Mouse (Mus musculus): Measurements from ENCODE around the gene Tmem178b. TPM values are rescaled to one million over a fixed set of nuclear protein-coding genes. Genes with fewer than 3 reads are reported as not detected.

The Tmem178b gene
- total and polyA plus RNA-seq, 3 experiments: 0.16 TPM; not detected in 2

DNA sequence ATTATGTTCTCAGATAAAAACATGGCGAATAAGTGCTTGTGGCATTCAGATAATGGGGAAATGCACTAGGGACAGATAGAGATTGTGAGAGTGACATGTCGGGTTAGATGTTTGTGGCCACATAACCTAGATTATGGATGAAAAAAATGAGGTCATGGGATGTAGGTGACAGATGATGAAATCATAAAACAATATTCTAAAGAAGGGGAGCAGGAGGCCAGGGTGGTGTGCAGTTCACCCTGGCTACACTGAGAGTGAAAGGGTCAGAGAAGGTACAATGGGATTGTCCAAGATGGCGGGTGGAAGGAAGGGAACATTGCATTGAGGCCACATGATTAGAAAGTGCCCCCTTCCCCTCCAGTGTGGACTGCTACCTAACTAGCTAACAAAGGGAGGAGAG is 160.9 kb downstream of the Tmem178b start:
- DNase-seq (ENCODE audit: low spot score): no peak
- no peak overlapping the region for H3K4me3 ChIP-seq (ENCODE audit: low read depth, low read length)
- H3K36me3 ChIP-seq (replicated peaks): no peaks in the 10 kb centered on the region
- no peaks in the 10 kb centered on the region for H3K4me1 ChIP-seq (ENCODE audit: insufficient read depth, low read depth, low read length)
- H3K27me3 ChIP-seq (ENCODE audit: insufficient read depth, low read length): 0 out of 2 replicates have a peak, but pooled peaks cover 2% of the 10 kb centered on the region
- ATAC-seq (ENCODE audit: extremely low read depth, insufficient number of reproducible peaks, low FRiP score, poor library complexity, severe bottlenecking): no peak
- no peak for TF ChIP-seq GATA2 (IDR thresholded peaks at IDR 0.05; ENCODE audit: borderline replicate concordance, low read depth, low read length)
- TF ChIP-seq TAL1 (conservative IDR thresholded peaks at IDR 0.05; ENCODE audit: low read depth, low read length): no peak
- no peak for TF ChIP-seq CTCF (IDR thresholded peaks at IDR 0.05; ENCODE audit: low read depth, low read length)
- no peak for TF ChIP-seq GATA1 (IDR thresholded peaks at IDR 0.05; ENCODE audit: borderline replicate concordance, low read length)
- no peak for TF ChIP-seq POLR2AphosphoS5 (IDR thresholded peaks at IDR 0.05; ENCODE audit: insufficient replicate concordance, low read depth, low read length)
- no peaks in the 10 kb centered on the region for H3K9me3 ChIP-seq (replicated peaks)

DNA sequence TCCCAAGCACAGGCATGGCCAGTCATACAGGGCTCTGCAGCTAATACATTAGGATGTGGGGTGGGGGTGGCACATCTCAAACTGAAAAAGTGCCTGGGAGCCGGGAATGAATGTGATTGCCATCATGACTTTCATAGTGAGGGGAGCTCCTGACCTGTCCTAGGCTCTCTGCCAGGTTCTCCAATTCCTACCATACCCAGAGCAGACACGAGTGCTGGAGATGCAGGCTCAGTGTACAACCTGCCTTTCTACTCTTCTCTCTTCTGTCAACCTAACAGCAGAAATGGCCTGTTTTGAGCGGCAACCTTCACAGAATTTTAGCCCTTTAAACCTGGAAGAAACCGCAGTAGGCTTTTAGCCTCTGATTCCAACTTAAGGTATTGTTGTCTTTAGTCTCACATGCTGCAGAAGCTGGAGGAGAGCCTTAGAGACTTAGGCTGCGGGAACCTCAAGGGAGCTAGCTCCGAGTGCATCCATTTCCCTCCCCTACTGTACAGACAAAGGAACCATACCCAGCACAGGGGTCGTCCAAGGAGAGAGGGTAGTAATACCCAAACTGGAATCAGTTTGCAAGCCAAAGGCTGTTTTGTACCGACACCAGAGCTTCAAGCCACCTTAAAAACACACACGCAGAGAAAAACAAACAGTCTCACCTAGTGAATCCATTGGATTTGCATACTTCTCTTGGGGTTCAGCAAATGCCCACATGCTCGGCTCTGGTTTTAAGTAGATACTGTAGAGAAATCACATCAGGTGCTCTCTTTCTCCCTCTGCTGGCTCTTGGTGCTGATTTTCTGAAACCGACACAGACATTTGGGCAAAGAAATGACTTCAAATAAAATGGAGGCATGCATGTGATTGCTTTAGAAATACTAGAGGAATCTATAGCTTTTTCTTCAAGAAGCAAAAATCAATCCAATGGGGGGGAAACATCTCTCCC is 176.2 kb downstream of the Tmem178b start:
- Histone ChIP-seq H3K4me3 (ENCODE audit: low read depth, low read length) (no peak overlapping the region), H3K27me3 (ENCODE audit: insufficient read depth, low read length) (no peaks in the 10 kb centered on the region; the same call in none of the 2 replicates), H3K36me3 (replicated peaks) (no peaks in the 10 kb centered on the region), H3K9me3 (replicated peaks) (no peaks in the 10 kb centered on the region), H3K4me1 (ENCODE audit: insufficient read depth, low read depth, low read length) (no peaks in the 10 kb centered on the region)
- TF ChIP-seq TAL1 (conservative IDR thresholded peaks at IDR 0.05; ENCODE audit: low read depth, low read length) (no peak), GATA1 (IDR thresholded peaks at IDR 0.05; ENCODE audit: borderline replicate concordance, low read length) (no peak), POLR2AphosphoS5 (IDR thresholded peaks at IDR 0.05; ENCODE audit: insufficient replicate concordance, low read depth, low read length) (no peak), GATA2 (IDR thresholded peaks at IDR 0.05; ENCODE audit: borderline replicate concordance, low read depth, low read length) (no peak), CTCF (IDR thresholded peaks at IDR 0.05; ENCODE audit: low read depth, low read length) (no peak)
- DNase-seq (ENCODE audit: low spot score) (no peak), ATAC-seq (ENCODE audit: extremely low read depth, insufficient number of reproducible peaks, low FRiP score, poor library complexity, severe bottlenecking) (no peak)

DNA sequence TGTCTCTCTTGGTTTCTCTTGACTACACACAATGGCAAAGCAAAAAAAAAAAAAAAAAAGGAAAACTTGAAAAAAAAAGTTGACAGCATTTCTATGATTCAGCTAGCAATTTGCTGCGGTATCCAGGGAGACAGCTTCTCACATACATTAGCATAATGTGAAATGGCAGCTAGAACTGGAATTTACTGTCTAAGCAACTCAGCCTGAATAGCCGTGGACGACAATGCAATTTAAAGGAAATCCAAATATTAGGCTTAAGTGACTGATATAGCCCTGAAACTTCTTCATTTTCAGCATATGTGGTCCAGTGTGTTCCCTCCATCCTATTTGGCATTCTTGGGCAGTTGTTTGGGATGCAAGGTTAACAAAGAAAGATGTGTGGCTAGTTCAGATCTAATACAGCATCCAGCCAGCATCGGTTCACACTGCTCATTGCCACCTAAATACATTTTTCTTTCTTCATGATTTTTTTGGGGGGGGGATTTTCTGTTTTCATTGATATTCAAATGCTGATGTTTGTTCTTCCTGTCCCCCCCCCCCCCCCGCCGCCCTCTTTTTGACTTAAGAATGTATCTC is 176.9 kb downstream of the Tmem178b start:
- Histone ChIP-seq H3K4me1 (ENCODE audit: insufficient read depth, low read depth, low read length) (no peaks in the 10 kb centered on the region), H3K4me3 (ENCODE audit: low read depth, low read length) (no peak overlapping the region), H3K36me3 (replicated peaks) (no peaks in the 10 kb centered on the region), H3K27me3 (ENCODE audit: insufficient read depth, low read length) (no peaks in the 10 kb centered on the region; the same call in none of the 2 replicates), H3K9me3 (replicated peaks) (no peaks in the 10 kb centered on the region)
- DNase-seq (ENCODE audit: low spot score) (no peak), ATAC-seq (ENCODE audit: extremely low read depth, insufficient number of reproducible peaks, low FRiP score, poor library complexity, severe bottlenecking) (no peak)
- TF ChIP-seq GATA1 (IDR thresholded peaks at IDR 0.05; ENCODE audit: borderline replicate concordance, low read length): no peak
- no peak for TF ChIP-seq TAL1 (conservative IDR thresholded peaks at IDR 0.05; ENCODE audit: low read depth, low read length)
- no peak for TF ChIP-seq POLR2AphosphoS5 (IDR thresholded peaks at IDR 0.05; ENCODE audit: insufficient replicate concordance, low read depth, low read length)

DNA sequence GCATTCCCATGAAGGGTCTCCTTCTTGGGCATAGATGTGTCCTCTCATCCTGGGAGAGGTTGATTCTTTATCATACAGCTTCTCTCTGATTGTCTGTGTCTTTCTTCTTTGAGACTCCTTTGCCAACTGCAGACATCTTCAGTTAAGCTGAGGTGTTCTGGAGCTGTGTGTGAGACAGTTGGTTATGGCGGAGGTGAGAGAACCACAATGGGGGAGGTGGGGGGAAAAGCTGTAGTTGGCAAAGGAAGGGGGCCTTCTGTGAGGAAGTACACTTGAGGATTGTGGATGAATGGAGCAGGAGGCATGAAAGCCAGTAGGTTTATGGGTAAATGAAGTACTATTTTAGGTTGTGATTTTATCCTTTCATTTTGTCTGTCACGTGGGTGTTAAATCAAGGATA is 178.6 kb downstream of the Tmem178b start:
- no peak overlapping the region for H3K4me3 ChIP-seq (ENCODE audit: low read depth, low read length)
- no peaks in the 10 kb centered on the region for H3K9me3 ChIP-seq (replicated peaks)
- ATAC-seq (ENCODE audit: extremely low read depth, insufficient number of reproducible peaks, low FRiP score, poor library complexity, severe bottlenecking) (no peak), DNase-seq (ENCODE audit: low spot score) (no peak)
- TF ChIP-seq TAL1 (conservative IDR thresholded peaks at IDR 0.05; ENCODE audit: low read depth, low read length): no peak
- no peak for TF ChIP-seq GATA1 (IDR thresholded peaks at IDR 0.05; ENCODE audit: borderline replicate concordance, low read length)
- no peak for TF ChIP-seq CTCF (IDR thresholded peaks at IDR 0.05; ENCODE audit: low read depth, low read length)
- TF ChIP-seq POLR2AphosphoS5 (IDR thresholded peaks at IDR 0.05; ENCODE audit: insufficient replicate concordance, low read depth, low read length): no peak
- no peak for TF ChIP-seq GATA2 (IDR thresholded peaks at IDR 0.05; ENCODE audit: borderline replicate concordance, low read depth, low read length)
- H3K4me1 ChIP-seq (ENCODE audit: insufficient read depth, low read depth, low read length): no peaks in the 10 kb centered on the region
- no peaks in the 10 kb centered on the region; the same call in none of the 2 replicates for H3K27me3 ChIP-seq (ENCODE audit: insufficient read depth, low read length)
- H3K36me3 ChIP-seq (replicated peaks): no peaks in the 10 kb centered on the region

DNA sequence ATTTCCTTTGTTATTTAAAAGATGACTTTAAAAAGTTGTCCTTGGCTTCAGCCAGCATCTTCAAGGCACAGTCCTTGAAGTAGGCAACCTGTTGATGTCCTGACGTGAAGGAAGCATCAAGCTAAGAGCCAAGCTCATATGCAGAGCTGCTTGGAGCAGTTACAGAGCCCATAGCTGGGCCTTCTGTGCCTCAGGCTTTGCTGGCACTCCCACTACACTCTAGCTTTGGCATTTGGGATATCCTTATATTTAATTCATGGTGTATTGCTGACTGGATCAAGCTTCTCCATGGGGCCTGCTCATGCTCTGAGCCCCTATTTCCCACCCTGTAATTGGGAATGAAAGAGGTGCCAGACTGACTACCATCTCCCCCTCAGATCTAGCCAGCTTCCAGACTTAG is 179.5 kb downstream of the Tmem178b start:
- Histone ChIP-seq H3K4me1 (ENCODE audit: insufficient read depth, low read depth, low read length) (no peaks in the 10 kb centered on the region), H3K4me3 (ENCODE audit: low read depth, low read length) (no peak overlapping the region), H3K9me3 (replicated peaks) (no peaks in the 10 kb centered on the region), H3K36me3 (replicated peaks) (no peaks in the 10 kb centered on the region), H3K27me3 (ENCODE audit: insufficient read depth, low read length) (no peaks in the 10 kb centered on the region; the same call in 1 of the 2 replicates)
- DNase-seq (ENCODE audit: low spot score) (no peak), ATAC-seq (ENCODE audit: extremely low read depth, insufficient number of reproducible peaks, low FRiP score, poor library complexity, severe bottlenecking) (no peak)
- TF ChIP-seq POLR2AphosphoS5 (IDR thresholded peaks at IDR 0.05; ENCODE audit: insufficient replicate concordance, low read depth, low read length): no peak
- no peak for TF ChIP-seq GATA2 (IDR thresholded peaks at IDR 0.05; ENCODE audit: borderline replicate concordance, low read depth, low read length)
- no peak for TF ChIP-seq TAL1 (conservative IDR thresholded peaks at IDR 0.05; ENCODE audit: low read depth, low read length)
- no peak for TF ChIP-seq GATA1 (IDR thresholded peaks at IDR 0.05; ENCODE audit: borderline replicate concordance, low read length)
- TF ChIP-seq CTCF (IDR thresholded peaks at IDR 0.05; ENCODE audit: low read depth, low read length): no peak

DNA sequence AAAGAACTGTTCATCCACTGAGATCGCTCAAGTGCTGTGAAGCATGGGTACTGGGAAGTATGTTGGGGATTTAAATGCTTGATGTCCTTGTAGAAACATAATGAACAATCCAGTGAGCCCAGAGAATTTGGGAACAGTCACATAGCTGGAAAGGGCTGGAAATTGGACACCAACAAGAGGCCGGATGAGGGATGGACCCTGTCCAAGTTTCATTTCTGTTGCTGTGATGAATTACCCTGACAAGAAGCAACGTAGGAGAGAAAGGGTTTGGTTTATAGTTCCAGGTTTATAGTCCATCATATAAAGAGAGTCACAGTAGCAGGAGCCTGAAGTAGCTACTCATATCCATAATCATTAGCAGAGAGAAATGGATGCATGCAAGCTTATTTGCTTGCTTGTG is 186.4 kb downstream of the Tmem178b start:
- ATAC-seq (ENCODE audit: extremely low read depth, insufficient number of reproducible peaks, low FRiP score, poor library complexity, severe bottlenecking) (no peak), DNase-seq (ENCODE audit: low spot score) (no peak)
- no peaks in the 10 kb centered on the region for H3K27me3 ChIP-seq (ENCODE audit: insufficient read depth, low read length)

More for the DNA sequence above, 186.4 kb downstream of the Tmem178b start:
- Histone ChIP-seq H3K36me3 (replicated peaks) (no peaks in the 10 kb centered on the region), H3K4me1 (ENCODE audit: insufficient read depth, low read depth, low read length) (no peaks in the 10 kb centered on the region), H3K4me3 (ENCODE audit: low read depth, low read length) (no peak overlapping the region), H3K9me3 (replicated peaks) (no peaks in the 10 kb centered on the region)
- TF ChIP-seq TAL1 (conservative IDR thresholded peaks at IDR 0.05; ENCODE audit: low read depth, low read length) (no peak), GATA2 (IDR thresholded peaks at IDR 0.05; ENCODE audit: borderline replicate concordance, low read depth, low read length) (no peak), CTCF (IDR thresholded peaks at IDR 0.05; ENCODE audit: low read depth, low read length) (no peak), GATA1 (IDR thresholded peaks at IDR 0.05; ENCODE audit: borderline replicate concordance, low read length) (no peak), POLR2AphosphoS5 (IDR thresholded peaks at IDR 0.05; ENCODE audit: insufficient replicate concordance, low read depth, low read length) (no peak)
